Mouse (Mus musculus) liver, embryonic 11.5 days (tissue): ENCODE measurements around the gene Hoxc11. TPM values are rescaled to one million over a fixed set of nuclear protein-coding genes. Genes with fewer than 3 reads are reported as not detected.

ENCODE experiments used
- ATAC-seq: fragments of 200-750 bp; cut with Nextera tagmentation; replicated peaks from 2 replicates; pipeline ENCODE4 v1.8.0; 2017; ENCODE audit warnings: moderate number of reproducible peaks, mild to moderate bottlenecking, moderate TSS enrichment, moderate library complexity; ENCODE audit not compliant: low FRiP score
- DNase-seq: peaks from one replicate; pipeline ENCODE4 v3.0.0-alpha.2; 2017; ENCODE audit warnings: low spot score
- H3K27ac ChIP-seq: fragments of 300-500 bp; sonication (generic); 2 replicates; pipeline ENCODE4 v1.5.1; 2014; ENCODE audit warnings: mild to moderate bottlenecking, low read depth, low read length, control low read depth
- H3K27me3 ChIP-seq: fragments of 300-500 bp; sonication (generic); replicated peaks from 2 replicates; pipeline ENCODE4 v1.6.1; 2014; ENCODE audit warnings: low read length, mixed read lengths; ENCODE audit not compliant: control insufficient read depth, insufficient read depth
- H3K36me3 ChIP-seq: fragments of 300-500 bp; sonication (generic); 2 replicates; pipeline ENCODE4 v1.6.1; 2014; ENCODE audit warnings: mild to moderate bottlenecking, low read length, moderate library complexity, mixed read lengths; ENCODE audit not compliant: control insufficient read depth, insufficient read depth
- H3K4me1 ChIP-seq: fragments of 300-500 bp; sonication (generic); replicated peaks from 2 replicates; pipeline ENCODE4 v1.6.1; 2014; ENCODE audit warnings: low read length, mixed read lengths; ENCODE audit not compliant: control insufficient read depth, insufficient read depth
- H3K4me2 ChIP-seq: fragments of 300-500 bp; sonication (generic); 2 replicates; pipeline ENCODE4 v1.6.1; 2014; ENCODE audit warnings: mild to moderate bottlenecking, control low read depth, moderate library complexity
- H3K4me3 ChIP-seq: fragments of 300-500 bp; sonication (generic); 2 replicates; pipeline ENCODE4 v1.5.1; 2014; ENCODE audit warnings: low read depth, low read length, control low read depth
- H3K9ac ChIP-seq: fragments of 300-500 bp; sonication (generic); 2 replicates; pipeline ENCODE4 v1.6.1; 2014; ENCODE audit warnings: low read depth, low read length, control low read depth
- H3K9me3 ChIP-seq: fragments of 300-500 bp; sonication (generic); 2 replicates; pipeline ENCODE4 v1.6.1; 2016; ENCODE audit warnings: low read length, inconsistent platforms, mixed read lengths; ENCODE audit not compliant: control insufficient read depth
- WGBS: fragments of 180-500 bp; shearing (Covaris S2); extraction: QIAGEN DNeasy Blood & Tissue Kit; methylation state at CpG from one replicate; pipeline ENCODE4 v1.1.7; 2014; 5-methylcytosine and 5-hydroxymethylcytosine counted together
- polyA plus RNA-seq: library from polyadenylated mRNA; unstranded; fragments of >200 nt; fragmentation: Nextera tagmentation; extraction: Ambion mirVana; gene quantifications from 2 replicates; pipeline ENCODE4 v1.2.1, GENCODE M21; 2014

Hoxc11 gene
- polyA plus RNA-seq, 1 experiment from 2014 or later, result not detected

- Histone ChIP-seq H3K9ac (no peak overlapping the region), H3K36me3 (no peaks in the 10 kb centered on the region), H3K4me1 (no peaks in the 10 kb centered on the region), H3K4me3 (no peak overlapping the region), H3K27me3 (peaks cover 100% of the 10 kb centered on the region), H3K9me3 (no peaks in the 10 kb centered on the region), H3K27ac (no peak overlapping the region), H3K4me2 (no peak overlapping the region)
- DNase-seq (no peak), ATAC-seq (no peak)
- 4% methylated on average over 12 of the region's 12 CpGs for WGBS
Observed at GRCm38 (mm10) chr15:102934438-102934837, 19.8 kb upstream of the Hoxc11 start.

GRCm38 (mm10) chr15:102934897-102935296 is 19.3 kb upstream of the Hoxc11 start:
- DNase-seq, result no peak
- Histone ChIP-seq H3K4me2 (no peak overlapping the region), H3K4me3 (no peak overlapping the region), H3K27me3 (peaks cover 100% of the 10 kb centered on the region), H3K9ac (no peak overlapping the region), H3K36me3 (no peaks in the 10 kb centered on the region), H3K27ac (no peak overlapping the region), H3K4me1 (no peaks in the 10 kb centered on the region), H3K9me3 (no peaks in the 10 kb centered on the region)
- no peak for ATAC-seq
- 2% methylated on average over 27 of the region's 27 CpGs for WGBS

- H3K4me3 ChIP-seq, result no peak within 1 kb of the TSS
- no peak within 1 kb of the TSS for H3K27ac ChIP-seq
- no peak for ATAC-seq
- no peaks in the 10 kb centered on the region for H3K36me3 ChIP-seq
- peaks cover 100% of the 10 kb centered on the region for H3K27me3 ChIP-seq
- no peaks in the 10 kb centered on the region for H3K9me3 ChIP-seq
- no peak for DNase-seq
- no peak within 1 kb of the TSS for H3K9ac ChIP-seq
- WGBS, result 4% methylated on average over 31 of the region's 31 CpGs
- H3K4me2 ChIP-seq, result no peak within 1 kb of the TSS
- H3K4me1 ChIP-seq, result no peaks in the 10 kb centered on the region
Observed at GRCm38 (mm10) chr15:102936279-102936972, 17.8 kb upstream of the Hoxc11 start, which contains the start of gene Hoxc12. TSS of gene Hoxc12 (plus strand) at chr15:102936757.

GRCm38 (mm10) chr15:102937036-102937666 is 17.1 kb upstream of the Hoxc11 start:
- DNase-seq (no peak), ATAC-seq (no peak)
- 3% methylated on average over 50 of the region's 50 CpGs for WGBS
- no peaks in the 10 kb centered on the region for H3K4me1 ChIP-seq
- no peak overlapping the region for H3K4me3 ChIP-seq
- H3K9me3 ChIP-seq, result no peaks in the 10 kb centered on the region
- no peaks in the 10 kb centered on the region for H3K36me3 ChIP-seq
- peaks cover 100% of the 10 kb centered on the region for H3K27me3 ChIP-seq
- no peak overlapping the region for H3K4me2 ChIP-seq
- no peak overlapping the region for H3K9ac ChIP-seq
- no peak overlapping the region for H3K27ac ChIP-seq

GRCm38 (mm10) chr15:102939256-102940155 is 14.7 kb upstream of the Hoxc11 start:
- H3K36me3 ChIP-seq, result no peaks in the 10 kb centered on the region
- H3K4me1 ChIP-seq, result no peaks in the 10 kb centered on the region
- H3K4me2 ChIP-seq, result no peak overlapping the region
- no peaks in the 10 kb centered on the region for H3K9me3 ChIP-seq
- no peak overlapping the region for H3K27ac ChIP-seq
- H3K9ac ChIP-seq, result no peak overlapping the region
- no peak for ATAC-seq
- H3K27me3 ChIP-seq, result peaks cover 98% of the 10 kb centered on the region
- H3K4me3 ChIP-seq, result no peak overlapping the region
- WGBS, result 3% methylated on average over 33 of the region's 34 CpGs
- no peak for DNase-seq

- no peaks in the 10 kb centered on the region for H3K4me1 ChIP-seq
- 2% methylated on average over 52 of the region's 53 CpGs for WGBS
- H3K4me3 ChIP-seq, result no peak overlapping the region
- ATAC-seq (no peak), DNase-seq (no peak)
- no peaks in the 10 kb centered on the region for H3K9me3 ChIP-seq
- H3K27ac ChIP-seq, result no peak overlapping the region
- no peak overlapping the region for H3K4me2 ChIP-seq
- H3K27me3 ChIP-seq, result peaks cover 98% of the 10 kb centered on the region
- H3K9ac ChIP-seq, result no peak overlapping the region
- H3K36me3 ChIP-seq, result no peaks in the 10 kb centered on the region
Observed at GRCm38 (mm10) chr15:102942739-102943467, 11.3 kb upstream of the Hoxc11 start.

- no peak overlapping the region for H3K4me2 ChIP-seq
- no peak overlapping the region for H3K9ac ChIP-seq
- no peaks in the 10 kb centered on the region for H3K9me3 ChIP-seq
- WGBS, result 7% methylated on average over 5 of the region's 5 CpGs
- ATAC-seq (no peak), DNase-seq (no peak)
- H3K4me3 ChIP-seq, result no peak overlapping the region
- no peaks in the 10 kb centered on the region for H3K4me1 ChIP-seq
- peaks cover 98% of the 10 kb centered on the region for H3K27me3 ChIP-seq
- no peaks in the 10 kb centered on the region for H3K36me3 ChIP-seq
- H3K27ac ChIP-seq, result no peak overlapping the region
Observed at GRCm38 (mm10) chr15:102943468-102943813, 10.8 kb upstream of the Hoxc11 start.
